Mouse (Mus musculus) left cerebral cortex, adult 2 months (tissue): ENCODE results near the gene Gm47969. TPM values are rescaled to one million over a fixed set of nuclear protein-coding genes. Genes with fewer than 3 reads are reported as not detected.
A peak's percentile ranks its signal among the peaks of the same experiment; 100 is the strongest.

Experiments used
- DNase-seq, 2 experiments: peaks; one replicate each; pipeline ENCODE4 v3.0.0; 2021 to 2022; ENCODE audit warnings: low spot score in 2 of 2, mixed read lengths in 1 of 2; ENCODE audit errors: extremely low spot score in 1 of 2
- H3K27ac ChIP-seq: fragments of 200-600 bp; 2 replicates; pipeline ENCODE4 v1.8.1; 2022
- H3K4me3 ChIP-seq: fragments of 200-600 bp; 2 replicates; pipeline ENCODE4 v1.8.1; 2022
- CTCF ChIP-seq: fragments of 200-600 bp; IDR thresholded peaks from 2 replicates; pipeline ENCODE4 v1.8.1; 2022; ENCODE audit warnings: antibody characterized with exemption, mild to moderate bottlenecking, moderate library complexity
- intact Hi-C: fragments of 180-260 bp; cut with DNase I; formaldehyde crosslinking; loops from one replicate; pipeline ENCODE4 v1.15.1; 2025
- total RNA-seq, 2 experiments: library from RNA; stranded (reverse); gene quantifications; 2 replicates each; pipeline ENCODE4 v1.2.3; 2021

The Gm47969 gene
- total RNA-seq, 2 experiments from 2014 or later, result not detected

GRCm38 (mm10) chr1:83038109-83038672 is 6.5 kb upstream of the Gm47969 start, which contains the start of gene Slc19a3:
Gene Slc19a3, minus strand, starts transcription at chr1:83038448.
- no peak for TF ChIP-seq CTCF
- peak within 1 kb of the TSS; percentile 87 for H3K27ac ChIP-seq

GRCm38 (mm10) chr1:83039080-83039479 is 5.7 kb upstream of the Gm47969 start:
- no peak for TF ChIP-seq CTCF
- Histone ChIP-seq H3K4me3 (no peak overlapping the region), H3K27ac (no peak overlapping the region; the same call in 1 of the 2 replicates)
- no peak for DNase-seq
- intact Hi-C loops, result no loop called here

More at GRCm38 (mm10) chr1:83038109-83038672, 6.5 kb upstream of the Gm47969 start, which contains the start of gene Slc19a3:
- H3K4me3 ChIP-seq, result peak within 1 kb of the TSS; percentile 46
- intact Hi-C loops, result no loop called here
- peak; percentile 23 to 42 for DNase-seq

GRCm38 (mm10) chr1:83042380-83042779 is 2.4 kb upstream of the Gm47969 start, which contains the start of gene Krtap28-10:
Gene Krtap28-10, minus strand, starts transcription at chr1:83042480.
- no peak for DNase-seq
- Histone ChIP-seq H3K4me3 (no peak within 1 kb of the TSS), H3K27ac (no peak within 1 kb of the TSS)
- no peak for TF ChIP-seq CTCF
- intact Hi-C loops, result no loop called here

- TF ChIP-seq CTCF, result no peak
- Histone ChIP-seq H3K4me3 (no peak overlapping the region), H3K27ac (no peak overlapping the region)
- DNase-seq, result no peak
- intact Hi-C loops, result no loop called here
Measured at GRCm38 (mm10) chr1:83058481-83058880, 13.7 kb downstream of the Gm47969 start.

DNA sequence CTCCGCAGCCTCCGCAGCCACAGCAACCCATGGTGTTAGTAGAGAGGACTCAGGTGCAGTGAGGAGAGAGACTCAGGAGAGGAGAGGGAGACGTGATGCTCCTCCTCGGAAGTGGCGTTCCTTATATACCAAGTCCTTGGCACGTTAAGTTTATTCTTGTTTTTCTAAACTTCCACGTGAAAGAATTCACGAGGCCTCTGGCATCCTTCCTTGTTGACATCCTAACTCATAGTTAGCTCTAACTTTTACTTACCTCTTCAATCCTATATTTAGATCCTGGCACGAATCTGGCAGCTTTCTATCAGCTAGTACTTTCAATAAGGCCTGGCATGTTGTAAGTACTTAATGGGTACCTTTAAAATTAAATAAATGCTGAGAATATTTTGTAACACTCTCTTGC is 14.5 kb downstream of the Gm47969 start, which contains the start of gene A030005K14Rik:
Gene A030005K14Rik (minus strand): TSS at position 101 of the 400 bp plus-strand sequence.
- no peak for DNase-seq

DNA sequence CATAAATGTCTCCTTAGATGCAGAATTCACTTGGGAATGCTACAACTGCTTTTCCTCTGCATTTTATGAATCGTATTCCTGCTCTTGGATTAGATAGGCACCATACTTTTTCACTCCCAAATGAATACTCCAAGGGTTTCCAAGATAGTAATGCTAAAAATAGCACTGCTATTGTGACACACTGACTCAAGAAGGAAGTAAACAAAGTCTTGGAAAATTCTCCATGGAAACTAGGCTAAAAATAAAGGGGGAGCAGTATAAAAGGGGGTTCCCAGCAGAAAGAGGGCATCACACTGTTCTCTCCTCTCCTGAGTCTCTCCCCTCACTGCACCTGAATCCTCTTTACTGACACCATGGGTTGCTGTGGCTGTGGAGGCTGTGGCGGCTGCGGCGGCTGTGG is 15.9 kb downstream of the Gm47969 start, which contains the start of gene Krtap28-13:
Gene Krtap28-13 (plus strand): TSS at position 288 of the 400 bp plus-strand sequence.
- no peak within 1 kb of the TSS for H3K27ac ChIP-seq
- TF ChIP-seq CTCF, result no peak
- intact Hi-C loops, result loop anchor here (5.0 to 10.0 kb wide), 2 partner anchors 344 to 657 kb away; partner anchors contain the start of gene Sphkap
- H3K4me3 ChIP-seq, result no peak within 1 kb of the TSS
- no peak for DNase-seq

More for the DNA sequence above, 14.5 kb downstream of the Gm47969 start, which contains the start of gene A030005K14Rik:
- H3K4me3 ChIP-seq, result no peak within 1 kb of the TSS
- TF ChIP-seq CTCF, result no peak
- intact Hi-C loops, result no loop called here
- H3K27ac ChIP-seq, result no peak within 1 kb of the TSS

DNA sequence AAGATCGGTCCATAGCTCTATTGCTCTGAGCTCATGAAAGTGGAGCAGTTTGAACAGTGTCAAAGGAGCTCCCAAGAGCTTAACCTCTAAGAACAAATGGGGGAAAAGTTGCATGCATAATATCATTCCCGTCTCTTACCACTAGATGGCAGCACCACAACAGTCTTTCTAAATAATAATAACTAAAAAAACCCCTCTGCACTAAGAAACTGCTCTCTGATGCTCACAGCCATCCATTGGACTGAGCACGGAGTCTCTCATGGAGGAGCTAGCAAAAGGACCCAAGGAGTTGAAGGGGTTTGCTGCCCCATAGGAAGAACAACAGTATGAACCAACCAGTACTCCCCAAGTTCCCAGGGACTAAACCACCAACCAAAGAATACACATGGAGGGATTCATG is 20.1 kb downstream of the Gm47969 start:
- Histone ChIP-seq H3K27ac (no peak overlapping the region), H3K4me3 (no peak overlapping the region)
- peak; percentile 71 for TF ChIP-seq CTCF
- no peak for DNase-seq
- intact Hi-C loops, result loop anchor here (2.0 to 10.0 kb wide), 3 partner anchors 122 to 652 kb away; partner anchors contain the start of gene Sphkap

DNA sequence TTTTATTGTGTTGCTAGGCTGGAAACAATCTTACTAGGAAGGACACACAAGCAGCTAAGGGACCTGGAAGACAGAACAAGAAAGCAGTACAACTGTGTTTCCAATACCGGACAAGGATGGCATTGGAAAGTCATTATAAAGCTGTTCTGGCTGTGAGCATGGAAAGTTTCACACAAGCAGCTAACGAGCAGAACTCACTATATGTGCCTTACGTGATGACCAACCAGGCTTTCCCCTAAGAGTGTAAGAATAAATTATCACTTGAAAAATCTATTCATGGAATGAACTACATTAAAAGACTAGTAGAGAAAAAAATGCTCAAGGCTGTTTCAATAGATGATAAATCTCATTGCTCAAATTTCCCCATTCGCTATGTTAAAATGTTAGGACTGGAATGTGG is 21.8 kb downstream of the Gm47969 start:
- Histone ChIP-seq H3K4me3 (no peak overlapping the region), H3K27ac (no peak overlapping the region)
- no peak for TF ChIP-seq CTCF
- no peak for DNase-seq
- intact Hi-C loops, result loop anchor here (10.0 kb wide), 1 partner anchor 338 kb away; the partner anchor contains the start of gene Sphkap

GRCm38 (mm10) chr1:83067205-83067604 is 22.5 kb downstream of the Gm47969 start:
- Histone ChIP-seq H3K4me3 (no peak overlapping the region), H3K27ac (no peak overlapping the region)
- intact Hi-C loops, result loop anchor here (10.0 kb wide), 1 partner anchor 338 kb away; the partner anchor contains the start of gene Sphkap
- no peak for TF ChIP-seq CTCF
- DNase-seq, result no peak

GRCm38 (mm10) chr1:83075526-83076189 is 30.9 kb downstream of the Gm47969 start:
- H3K27ac ChIP-seq, result no peak overlapping the region
- no peak overlapping the region for H3K4me3 ChIP-seq
- no peak for DNase-seq
- intact Hi-C loops, result loop anchor here (5.0 kb wide), 1 partner anchor 288 kb away; no protein-coding TSS in a partner anchor
- TF ChIP-seq CTCF, result no peak

DNA sequence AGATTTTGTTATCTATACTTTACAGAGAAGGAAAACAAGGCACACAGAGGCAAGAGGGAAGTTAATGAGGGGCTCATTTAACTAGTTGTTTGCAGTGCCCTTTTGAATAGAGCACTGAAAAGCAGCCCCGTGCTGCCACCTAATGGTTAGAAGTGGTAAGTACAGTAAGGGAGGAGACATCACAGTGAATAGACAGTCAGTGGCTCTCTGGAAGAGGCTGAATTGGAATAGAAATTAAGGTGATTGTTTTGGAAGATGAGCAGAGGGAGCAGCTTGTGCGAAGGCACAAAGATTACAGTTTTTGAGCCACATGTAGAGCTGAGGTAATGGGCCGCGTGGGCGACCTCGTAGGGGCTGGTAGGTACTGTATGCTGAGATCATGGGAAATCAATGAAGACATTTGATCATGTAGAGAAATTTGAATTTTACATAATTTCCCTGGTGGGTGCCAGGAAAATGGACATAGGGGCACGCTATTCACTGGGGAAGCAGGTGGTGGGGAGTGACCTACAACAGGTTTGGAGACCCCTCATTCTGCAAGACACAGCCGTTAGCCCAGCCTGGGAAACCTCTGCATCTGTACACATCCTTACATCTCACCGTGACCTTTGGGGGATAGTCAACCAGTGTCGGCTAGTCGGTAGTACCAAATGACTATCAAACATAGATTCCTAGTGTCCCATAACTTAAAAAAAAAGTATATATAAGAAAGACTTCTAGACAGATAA is 31.6 kb downstream of the Gm47969 start:
- DNase-seq, result peak in 1 of 2 experiments; percentile 25
- intact Hi-C loops, result loop anchor here (5.0 kb wide), 1 partner anchor 289 kb away; no protein-coding TSS in a partner anchor
- no peak overlapping the region for H3K27ac ChIP-seq

More for the DNA sequence above, 31.6 kb downstream of the Gm47969 start:
- H3K4me3 ChIP-seq, result no peak overlapping the region
- TF ChIP-seq CTCF, result peak; percentile 84
